Mouse (Mus musculus) midbrain, embryonic 14.5 days (tissue): Measurements from ENCODE around the gene H3f3b. TPM values are rescaled to one million over a fixed set of nuclear protein-coding genes. Genes with fewer than 3 reads are reported as not detected.
A peak's percentile ranks its signal among the peaks of the same experiment; 100 is the strongest.

Experiments
- ATAC-seq: fragments of 200-750 bp; cut with Nextera tagmentation; 2 replicates; pipeline ENCODE4 v1.8.0; 2017; ENCODE audit warnings: moderate number of reproducible peaks, moderate library complexity; ENCODE audit not compliant: low FRiP score, low TSS enrichment
- DNase-seq: peaks from one replicate; pipeline ENCODE4 v3.0.0-alpha.2; 2015
- H3K27ac ChIP-seq: fragments of 300-500 bp; sonication (generic); replicated peaks from 2 replicates; pipeline ENCODE4 v1.5.1; 2014; ENCODE audit warnings: mild to moderate bottlenecking, low read depth, low read length, moderate library complexity
- H3K27me3 ChIP-seq: fragments of 300-500 bp; sonication (generic); 2 replicates; pipeline ENCODE4 v1.6.1; 2014; ENCODE audit warnings: low read length, control low read depth, mixed read lengths; ENCODE audit not compliant: control insufficient read depth, insufficient read depth
- H3K36me3 ChIP-seq: fragments of 300-500 bp; sonication (generic); 2 replicates; pipeline ENCODE4 v1.6.1; 2014; ENCODE audit warnings: low read length, control low read depth; ENCODE audit not compliant: control insufficient read depth, insufficient read depth
- H3K4me1 ChIP-seq: fragments of 300-500 bp; sonication (generic); 2 replicates; pipeline ENCODE4 v1.6.1; 2014; ENCODE audit warnings: mild to moderate bottlenecking, antibody characterized with exemption, low read length, control low read depth; ENCODE audit not compliant: control insufficient read depth, insufficient read depth
- H3K4me2 ChIP-seq: fragments of 300-500 bp; sonication (generic); 2 replicates; pipeline ENCODE4 v1.6.1; 2014; ENCODE audit warnings: mild to moderate bottlenecking, low read length, moderate library complexity
- H3K4me3 ChIP-seq: fragments of 300-500 bp; sonication (generic); replicated peaks from 2 replicates; pipeline ENCODE4 v1.5.1; 2014; ENCODE audit warnings: low read depth, low read length
- H3K9ac ChIP-seq: fragments of 300-500 bp; sonication (generic); replicated peaks from 2 replicates; pipeline ENCODE4 v1.6.1; 2014; ENCODE audit warnings: mild to moderate bottlenecking, low read length, moderate library complexity
- H3K9me3 ChIP-seq: fragments of 300-500 bp; sonication (generic); 2 replicates; pipeline ENCODE4 v1.6.1; 2016; ENCODE audit warnings: low read length, control low read depth, mixed read lengths; ENCODE audit not compliant: control insufficient read depth
- WGBS: fragments of 180-500 bp; shearing (Covaris S2); extraction: QIAGEN DNeasy Blood & Tissue Kit; methylation state at CpG from one replicate; pipeline ENCODE4 v1.1.7; 2014; 5-methylcytosine and 5-hydroxymethylcytosine counted together
- polyA plus RNA-seq: library from polyadenylated mRNA; unstranded; fragments of >200 nt; fragmentation: Nextera tagmentation; extraction: Ambion mirVana; gene quantifications from 2 replicates; pipeline ENCODE4 v1.2.1, GENCODE M21; 2014

Gene H3f3b
- polyA plus RNA-seq, 1 experiment from 2014 or later: 2,948 TPM

- 92% methylated on average over 8 of the region's 8 CpGs for WGBS
- H3K9me3 ChIP-seq: no peaks in the 10 kb centered on the region
Observed at GRCm38 (mm10) chr11:115983291-115983690, 44.5 kb downstream of the H3f3b start.

GRCm38 (mm10) chr11:115982472-115982871 lies 45.3 kb downstream of the H3f3b start:
- H3K27ac ChIP-seq: no peak overlapping the region
- DNase-seq (no peak), ATAC-seq (no peak)
- H3K4me3 ChIP-seq: no peak overlapping the region
- no peak overlapping the region for H3K9ac ChIP-seq
- no peak overlapping the region for H3K4me2 ChIP-seq
- no peaks in the 10 kb centered on the region for H3K27me3 ChIP-seq
- no peaks in the 10 kb centered on the region for H3K9me3 ChIP-seq
- 91% methylated on average over 15 of the region's 15 CpGs for WGBS
- H3K4me1 ChIP-seq: no peaks in the 10 kb centered on the region
- no peaks in the 10 kb centered on the region for H3K36me3 ChIP-seq

More at GRCm38 (mm10) chr11:115983291-115983690, 44.5 kb downstream of the H3f3b start:
- Histone ChIP-seq H3K4me2 (no peak overlapping the region), H3K4me1 (no peaks in the 10 kb centered on the region), H3K4me3 (no peak overlapping the region), H3K27me3 (no peaks in the 10 kb centered on the region), H3K36me3 (no peaks in the 10 kb centered on the region), H3K27ac (no peak overlapping the region), H3K9ac (no peak overlapping the region)
- no peak for DNase-seq
- ATAC-seq: no peak

DNA sequence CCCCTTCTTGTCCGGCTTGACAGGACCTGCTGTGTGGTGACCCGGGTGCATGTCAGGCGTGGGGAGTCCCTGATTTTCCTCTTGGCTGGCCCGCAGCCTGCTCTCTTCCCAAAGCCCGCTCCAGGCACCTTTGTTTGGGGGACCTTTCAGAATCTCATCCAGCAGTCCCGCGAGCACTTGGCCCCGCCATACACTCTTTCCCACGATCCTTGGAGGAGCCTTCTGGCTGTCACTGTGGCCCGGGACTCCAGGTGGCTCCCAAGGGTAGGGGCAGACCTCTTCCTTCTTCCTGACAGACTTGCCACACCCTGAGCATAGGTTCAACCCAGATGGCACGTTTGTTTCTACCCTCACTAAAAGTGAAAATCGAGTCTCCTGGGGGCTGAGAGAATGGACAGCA lies 52.2 kb downstream of the H3f3b start:
- Histone ChIP-seq H3K36me3 (no peaks in the 10 kb centered on the region), H3K9me3 (no peaks in the 10 kb centered on the region), H3K4me3 (no peak overlapping the region), H3K9ac (no peak overlapping the region), H3K27ac (no peak overlapping the region), H3K27me3 (peaks cover 30% of the 10 kb centered on the region), H3K4me1 (peaks cover 9% of the 10 kb centered on the region; the same call in 1 of the 2 replicates), H3K4me2 (no peak overlapping the region)
- 35% methylated on average over 12 of the region's 12 CpGs for WGBS
- ATAC-seq: no peak
- DNase-seq: no peak

- Histone ChIP-seq H3K4me1 (peaks cover 9% of the 10 kb centered on the region; the same call in 1 of the 2 replicates), H3K4me2 (peak overlapping the region; percentile 55), H3K36me3 (no peaks in the 10 kb centered on the region), H3K27ac (no peak overlapping the region), H3K27me3 (peaks cover 30% of the 10 kb centered on the region), H3K9me3 (no peaks in the 10 kb centered on the region), H3K9ac (0 out of 2 replicates have a peak overlapping the region, but pooled peaks have one; percentile 12), H3K4me3 (peak overlapping the region; percentile 34)
- WGBS: 2% methylated on average over 18 of the region's 18 CpGs
- ATAC-seq (no peak), DNase-seq (no peak)
Observed at GRCm38 (mm10) chr11:115975083-115975420, 52.7 kb downstream of the H3f3b start.

DNA sequence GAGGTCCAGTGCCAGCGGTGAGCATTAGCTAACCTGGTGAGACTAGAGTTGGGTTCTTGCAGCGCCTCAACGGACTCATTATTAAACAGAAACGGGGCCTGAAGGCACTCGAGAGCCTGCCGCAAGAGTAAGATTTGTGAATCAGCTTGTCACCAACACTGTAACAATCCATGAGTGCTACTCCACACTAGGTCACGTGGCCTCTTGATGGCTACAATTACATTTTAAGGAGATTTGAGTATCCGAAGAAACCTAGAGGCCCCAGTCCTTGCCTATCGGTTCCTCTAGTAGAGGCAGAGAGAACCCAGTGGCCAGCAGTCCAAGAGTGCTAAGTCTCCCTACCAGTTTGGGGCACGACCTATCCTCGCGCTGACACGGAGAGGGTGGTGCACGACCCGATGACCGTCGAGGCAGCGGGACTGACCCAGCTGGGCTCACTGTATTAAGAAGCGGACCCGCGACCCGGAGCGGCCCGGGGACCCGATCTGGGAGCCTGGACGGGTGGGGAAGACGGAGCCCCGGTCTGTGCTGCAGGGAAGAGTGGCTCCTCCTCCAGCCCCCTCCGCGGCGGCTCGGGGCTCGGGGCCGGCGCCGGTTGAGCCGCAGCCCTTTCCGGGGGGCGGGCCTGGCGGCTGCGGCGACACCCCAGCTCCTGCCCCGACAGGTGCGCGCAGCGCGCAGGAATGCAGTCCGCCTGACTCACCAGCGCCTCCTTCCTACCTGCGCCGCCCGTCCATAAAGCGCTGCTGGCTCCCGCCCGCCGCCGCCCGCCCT lies 53.3 kb downstream of the H3f3b start, which contains the start of gene Itgb4:
Itgb4 (plus strand) TSS at position 401 of the 774 bp plus-strand sequence.
- ATAC-seq (no peak), DNase-seq (peak; percentile 46)
- Histone ChIP-seq H3K27me3 (peaks cover 30% of the 10 kb centered on the region), H3K36me3 (no peaks in the 10 kb centered on the region), H3K4me2 (peak within 1 kb of the TSS; percentile 55), H3K4me1 (peaks cover 9% of the 10 kb centered on the region; the same call in 1 of the 2 replicates), H3K9ac (0 out of 2 replicates have a peak within 1 kb of the TSS, but pooled peaks have one; percentile 12), H3K4me3 (peak within 1 kb of the TSS; percentile 34), H3K9me3 (no peaks in the 10 kb centered on the region), H3K27ac (no peak within 1 kb of the TSS)
- 11% methylated on average over 55 of the region's 58 CpGs for WGBS

Other genes starting within 250 kb of the H3f3b start
- gene Caskin2, start 214.3 kb downstream of the H3f3b start, polyA plus RNA-seq: 8.4 and 9.8 TPM in 2 replicates
- 17.2 and 20.5 TPM in 2 replicates for gene Tsen54, start 213.2 kb downstream of the H3f3b start, polyA plus RNA-seq
- gene Llgl2, start 203.9 kb downstream of the H3f3b start, polyA plus RNA-seq: 0.55 and 0.63 TPM in 2 replicates
- gene Myo15b, start 169.6 kb downstream of the H3f3b start, polyA plus RNA-seq: 0.15 TPM in 1 of 2 replicates, not detected in the other
- 0.46 and 1.1 TPM in 2 replicates for gene Smim5, start 128.0 kb downstream of the H3f3b start, polyA plus RNA-seq
- gene Smim6, start 115.9 kb downstream of the H3f3b start, polyA plus RNA-seq: 0.22 and 0.31 TPM in 2 replicates
- gene Sap30bp, start 94.7 kb downstream of the H3f3b start, polyA plus RNA-seq: 48.4 and 49.9 TPM in 2 replicates
- 18.0 and 18.4 TPM in 2 replicates for gene Recql5, start 94.5 kb downstream of the H3f3b start, polyA plus RNA-seq
- gene Itgb4, start 53.3 kb downstream of the H3f3b start, polyA plus RNA-seq: 0.43 and 0.68 TPM in 2 replicates
- 32.5 and 39.3 TPM in 2 replicates for gene Galk1, start 15.2 kb downstream of the H3f3b start, polyA plus RNA-seq
- gene Unk, start 2.4 kb upstream of the H3f3b start, polyA plus RNA-seq: 26.5 and 33.0 TPM in 2 replicates
- 1.1 and 1.5 TPM in 2 replicates for gene Unc13d, start 50.0 kb upstream of the H3f3b start, polyA plus RNA-seq
- gene Wbp2, start 59.0 kb upstream of the H3f3b start, polyA plus RNA-seq: 152 and 160 TPM in 2 replicates
- 5.2 and 5.3 TPM in 2 replicates for gene Trim47, start 99.2 kb upstream of the H3f3b start, polyA plus RNA-seq
- 1.6 and 2.0 TPM in 2 replicates for gene Trim65, start 103.2 kb upstream of the H3f3b start, polyA plus RNA-seq
- gene Mrpl38, start 110.9 kb upstream of the H3f3b start, polyA plus RNA-seq: 72.5 and 81.4 TPM in 2 replicates
- 44.2 and 58.9 TPM in 2 replicates for gene Fbf1, start 140.2 kb upstream of the H3f3b start, polyA plus RNA-seq
- gene Ten1, start 170.9 kb upstream of the H3f3b start, polyA plus RNA-seq: 77.0 and 97.9 TPM in 2 replicates
- gene Acox1, start 171.1 kb upstream of the H3f3b start, polyA plus RNA-seq: 50.5 and 68.3 TPM in 2 replicates
- 0.36 and 0.43 TPM in 2 replicates for gene Evpl, start 210.1 kb upstream of the H3f3b start, polyA plus RNA-seq
- 49.5 and 57.1 TPM in 2 replicates for gene Srp68, start 246.3 kb upstream of the H3f3b start, polyA plus RNA-seq